Mouse (Mus musculus) ovary, adult 2 months (tissue): Measurements from ENCODE around the gene 4930404H24Rik. TPM values are rescaled to one million over a fixed set of nuclear protein-coding genes. Genes with fewer than 3 reads are reported as not detected.

Experiments used
- polyA plus RNA-seq: library from polyadenylated mRNA; depleted of rRNA; stranded (reverse); fragments of >200 nt; gene quantifications from 2 replicates; pipeline ENCODE4 v1.2.3, GENCODE M21; 2012; rRNA removed

The 4930404H24Rik gene
- not detected in 2 replicates for polyA plus RNA-seq

GRCm38 (mm10) chr2:153492573-153493392, at the start of gene 4930404H24Rik:
TSS of gene 4930404H24Rik (plus strand) at chr2:153492790.

GRCm38 (mm10) chr2:153529931-153530766, 37.6 kb downstream of the 4930404H24Rik start, which contains the start of gene Nol4l:
TSS of gene Nol4l (minus strand) at chr2:153529971.

Other genes starting within 250 kb of the 4930404H24Rik start
- 7.2 and 9.1 TPM in 2 replicates for gene Kif3b, start 201.4 kb upstream of the 4930404H24Rik start, polyA plus RNA-seq
- gene Asxl1, start 147.0 kb upstream of the 4930404H24Rik start, polyA plus RNA-seq: 16.8 and 17.6 TPM in 2 replicates
- 15.1 and 25.6 TPM in 2 replicates for gene Nol4l, start 37.2 kb downstream of the 4930404H24Rik start, polyA plus RNA-seq
- gene Commd7, start 140.0 kb downstream of the 4930404H24Rik start, polyA plus RNA-seq: 16.8 and 17.8 TPM in 2 replicates
- gene Dnmt3b, start 156.7 kb downstream of the 4930404H24Rik start, polyA plus RNA-seq: 4.4 and 5.1 TPM in 2 replicates
- gene Dnmt3c, start 203.9 kb downstream of the 4930404H24Rik start, polyA plus RNA-seq: 0.16 TPM in 1 of 2 replicates, not detected in the other
- gene Mapre1, start 248.5 kb downstream of the 4930404H24Rik start, polyA plus RNA-seq: 7.8 and 8.9 TPM in 2 replicates